Mouse (Mus musculus): Measurements from ENCODE around the gene Gbp2b.
"Not testable (repeated sequence)": the region's sequence is repeated elsewhere in the genome, so short reads cannot be mapped to it uniquely, and the experiment has no call there.

The Gbp2b gene

DNA sequence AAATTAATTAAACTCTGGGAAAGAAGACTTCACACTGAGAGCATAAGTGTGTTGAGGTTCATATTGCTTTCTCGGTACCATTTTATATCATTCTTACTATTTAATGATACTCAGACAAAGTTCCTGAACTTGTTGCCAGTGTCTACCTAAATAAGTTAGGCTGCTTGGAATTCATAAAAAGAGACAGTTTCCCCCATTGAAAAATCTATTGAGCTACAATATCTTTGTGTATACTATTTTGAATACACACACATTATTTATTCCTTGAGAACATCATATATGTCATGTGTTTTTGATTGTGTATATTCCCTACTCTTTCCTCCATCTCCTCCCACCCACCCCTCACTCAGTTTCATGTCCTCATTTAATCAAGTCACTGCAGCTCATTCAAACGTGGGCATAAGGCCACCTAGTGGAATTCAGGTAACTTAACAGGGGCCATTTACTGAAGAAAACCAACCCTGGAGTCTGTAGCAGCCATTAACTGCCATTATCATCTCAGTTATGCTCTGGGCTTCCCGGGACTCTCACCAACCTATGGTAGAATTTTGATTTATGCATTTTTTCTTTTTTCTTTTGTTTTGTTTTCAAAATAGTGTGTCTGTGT lies 26.4 kb downstream of the Gbp2b start:
- DNase-seq = no peak

DNA sequence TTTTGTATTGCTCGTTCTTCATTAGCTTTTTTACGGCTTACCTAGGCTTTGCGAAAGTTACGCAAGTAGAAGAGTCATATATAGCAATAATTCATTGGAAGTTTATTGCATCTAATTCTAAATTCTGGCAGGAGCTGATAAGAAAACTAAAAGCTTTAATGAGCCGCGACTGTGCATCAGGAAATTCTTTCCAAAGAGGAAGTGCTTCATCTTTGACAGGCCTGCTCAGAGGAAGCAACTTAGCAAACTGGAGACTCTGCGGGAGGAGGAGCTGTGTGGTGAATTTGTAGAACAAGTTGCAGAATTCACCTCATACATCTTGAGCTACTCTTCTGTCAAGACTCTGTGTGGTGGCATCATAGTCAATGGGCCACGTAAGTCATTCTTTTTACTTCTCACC lies 35.7 kb downstream of the Gbp2b start:
- DNase-seq = no peak

DNA sequence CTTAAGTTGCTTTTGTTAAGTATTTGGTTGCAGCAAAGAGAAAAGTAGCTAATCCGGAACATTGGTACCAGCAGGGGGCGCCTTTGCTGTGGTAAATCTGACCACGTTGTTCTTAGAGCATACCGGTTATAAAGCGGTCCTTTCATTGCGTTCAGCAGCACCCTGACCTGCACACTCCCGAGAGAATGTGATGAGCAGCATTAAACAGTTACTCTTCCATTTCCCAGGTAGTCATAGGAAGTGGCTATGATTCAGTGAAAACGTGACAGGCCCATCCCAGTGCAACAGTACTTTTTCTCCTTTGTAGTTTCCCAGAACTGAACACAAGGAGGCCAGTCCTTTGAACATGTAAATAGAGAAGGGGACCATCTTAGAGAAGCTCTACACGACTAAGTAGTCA lies 45.6 kb downstream of the Gbp2b start:
- peak; percentile 68 for DNase-seq

DNA sequence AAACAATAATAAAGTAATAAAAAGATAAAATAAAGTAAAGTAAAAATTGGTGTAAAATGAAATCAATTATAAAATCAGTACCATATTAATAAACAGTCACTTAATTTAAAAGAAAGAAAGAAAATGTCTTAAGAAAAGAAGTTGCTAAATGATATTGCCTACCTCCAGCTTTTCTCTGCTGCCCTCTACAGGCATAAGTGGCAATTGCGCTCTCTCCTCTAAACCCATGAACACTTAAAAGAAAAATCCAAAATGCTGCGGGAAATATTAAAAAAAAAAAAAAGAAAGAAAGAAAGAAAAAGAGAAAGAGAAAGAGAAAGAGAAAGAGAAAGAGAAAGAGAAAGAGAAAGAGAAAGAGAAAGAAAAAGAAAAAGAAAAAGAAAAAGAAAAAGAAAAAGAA lies 51.3 kb downstream of the Gbp2b start:
- DNase-seq = peak; percentile 61

DNA sequence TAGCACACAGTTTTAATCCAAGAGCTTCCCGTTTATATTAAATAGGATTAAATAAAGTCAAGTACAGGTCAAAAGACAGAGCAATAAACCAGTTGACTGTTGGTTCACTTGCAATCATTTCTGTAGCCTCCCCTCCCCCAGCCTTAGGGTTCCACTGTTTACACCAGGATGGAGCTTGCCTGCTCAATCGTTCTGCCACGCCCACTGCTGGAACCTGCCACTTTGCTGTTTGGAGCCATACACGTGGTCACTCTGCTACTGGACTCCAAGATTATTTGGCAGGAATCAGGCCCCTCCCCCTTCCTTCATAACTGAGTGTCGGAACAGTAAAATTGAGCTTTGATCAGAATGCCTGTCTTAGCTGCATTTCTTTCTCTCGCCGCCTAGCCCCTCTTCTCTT lies 53.2 kb downstream of the Gbp2b start:
- DNase-seq = not testable (repeated sequence)

DNA sequence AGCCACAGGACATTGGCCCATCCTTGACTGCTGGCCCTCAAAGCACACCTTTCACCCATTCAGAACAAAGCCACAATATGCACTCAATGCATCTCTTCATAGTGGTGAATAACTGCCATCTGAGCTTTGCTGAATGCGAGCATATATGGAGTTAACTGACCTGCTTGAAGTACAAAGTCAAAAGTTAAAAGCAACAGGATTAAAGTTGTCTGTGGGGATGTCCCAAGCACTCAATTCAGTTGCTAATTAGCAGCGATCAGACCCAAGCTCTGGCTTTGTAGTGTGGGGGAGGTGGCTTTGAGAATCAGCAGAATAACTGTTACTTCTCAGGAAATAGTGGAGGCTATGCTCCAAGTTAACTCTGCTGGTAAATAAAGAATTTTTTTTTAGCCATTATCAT lies 55.6 kb downstream of the Gbp2b start:
- no peak for DNase-seq

DNA sequence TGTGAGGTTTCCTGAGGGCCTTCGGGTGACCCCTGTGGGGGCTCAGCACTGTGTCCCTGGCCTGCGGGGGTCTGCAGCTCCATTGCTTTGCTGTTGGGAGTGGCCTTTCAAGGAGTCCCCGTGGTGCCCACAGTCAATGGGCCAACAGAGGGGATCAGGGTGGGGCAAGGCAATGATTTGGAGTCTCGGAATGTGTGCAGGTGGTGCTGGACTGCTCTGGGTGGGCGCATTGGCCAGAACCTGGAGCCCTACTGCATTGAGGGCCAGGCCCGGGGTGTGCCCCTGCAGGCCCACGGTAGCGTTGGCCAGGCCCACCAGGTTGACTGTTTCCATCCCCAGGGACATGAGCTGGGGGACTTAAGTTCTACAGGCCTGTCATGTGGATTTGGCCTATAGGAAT lies 70.1 kb downstream of the Gbp2b start:
- no peak for DNase-seq

Data from liver (tissue).